Mouse (Mus musculus) embryonic facial prominence, embryonic 12.5 days (tissue): ENCODE measurements around the gene Atad2b. TPM values are rescaled to one million over a fixed set of nuclear protein-coding genes. Genes with fewer than 3 reads are reported as not detected.

Experiments
- ATAC-seq: fragments of 200-750 bp; cut with Nextera tagmentation; 2 replicates; pipeline ENCODE4 v1.8.0; 2017; ENCODE audit not compliant: insufficient number of reproducible peaks, insufficient read depth, low FRiP score, low TSS enrichment
- H3K27ac ChIP-seq: fragments of 300-500 bp; sonication (generic); 2 replicates; pipeline ENCODE4 v1.5.1; 2016; ENCODE audit warnings: mild to moderate bottlenecking
- H3K27me3 ChIP-seq: fragments of 300-500 bp; sonication (generic); 2 replicates; pipeline ENCODE4 v1.6.1; 2016; ENCODE audit warnings: mild to moderate bottlenecking, moderate library complexity
- H3K36me3 ChIP-seq: fragments of 300-500 bp; sonication (generic); 2 replicates; pipeline ENCODE4 v1.6.1; 2016; ENCODE audit warnings: mild to moderate bottlenecking
- H3K4me1 ChIP-seq: fragments of 300-500 bp; sonication (generic); 2 replicates; pipeline ENCODE4 v1.6.1; 2016
- H3K4me2 ChIP-seq: fragments of 300-500 bp; sonication (generic); replicated peaks from 2 replicates; pipeline ENCODE4 v1.6.1; 2016; ENCODE audit warnings: mild to moderate bottlenecking, moderate library complexity
- H3K4me3 ChIP-seq: fragments of 300-500 bp; sonication (generic); 2 replicates; pipeline ENCODE4 v1.5.1; 2016; ENCODE audit warnings: mild to moderate bottlenecking
- H3K9ac ChIP-seq: fragments of 300-500 bp; sonication (generic); 2 replicates; pipeline ENCODE4 v1.6.1; 2016; ENCODE audit warnings: mild to moderate bottlenecking, moderate library complexity
- H3K9me3 ChIP-seq: fragments of 300-500 bp; sonication (generic); 2 replicates; pipeline ENCODE4 v1.6.1; 2016; ENCODE audit warnings: mild to moderate bottlenecking, moderate library complexity
- WGBS: fragments of 180-500 bp; shearing (Covaris S2); methylation state at CpG from one replicate; pipeline ENCODE4 v1.1.7; 2016; 5-methylcytosine and 5-hydroxymethylcytosine counted together
- polyA plus RNA-seq: library from polyadenylated mRNA; unstranded; fragments of >200 nt; fragmentation: Nextera tagmentation; extraction: Ambion mirVana; gene quantifications from 2 replicates; pipeline ENCODE4 v1.2.1, GENCODE M21; 2016

Atad2b gene
- polyA plus RNA-seq, 1 experiment from 2014 or later: 22.3 TPM

DNA sequence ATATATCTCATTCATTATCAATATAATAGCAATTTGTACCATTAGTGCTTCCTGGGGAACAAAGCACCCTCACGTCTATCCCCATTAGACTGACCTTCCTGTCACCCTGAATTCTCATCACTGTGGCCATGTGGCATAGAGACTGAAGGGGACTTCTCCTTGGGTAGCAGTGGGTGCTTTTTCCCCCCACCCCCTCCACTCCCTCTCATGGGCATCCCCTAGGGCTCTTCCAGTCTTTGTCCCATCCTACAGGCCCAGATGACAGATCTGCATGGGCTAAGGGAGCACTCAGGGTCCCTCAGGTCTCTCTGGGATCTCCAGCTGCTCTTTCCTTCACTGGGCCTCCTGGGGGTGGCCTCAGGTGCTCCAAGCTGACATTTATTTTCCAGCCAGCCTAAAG lies 171.5 kb downstream of the Atad2b start:
- WGBS: 26% methylated on average over 1 of the region's 1 CpGs
- no peak overlapping the region for H3K4me2 ChIP-seq
- ATAC-seq: no peak
- H3K36me3 ChIP-seq: peaks cover 32% of the 10 kb centered on the region; the same call in 1 of the 2 replicates
- no peak overlapping the region for H3K4me3 ChIP-seq
- no peaks in the 10 kb centered on the region for H3K27me3 ChIP-seq
- H3K27ac ChIP-seq: 0 out of 2 replicates have a peak overlapping the region, but pooled peaks have one; percentile 46
- H3K9me3 ChIP-seq: no peaks in the 10 kb centered on the region
- H3K4me1 ChIP-seq: peaks cover 13% of the 10 kb centered on the region; the same call in 1 of the 2 replicates
- no peak overlapping the region for H3K9ac ChIP-seq

Other genes starting within 250 kb of the Atad2b start
- gene Fam228a, start 178.9 kb upstream of the Atad2b start, polyA plus RNA-seq: 0.47 and 0.80 TPM in 2 replicates
- 4.6 and 5.0 TPM in 2 replicates for gene Pfn4, start 148.3 kb upstream of the Atad2b start, polyA plus RNA-seq
- gene Fam228b, start 148.1 kb upstream of the Atad2b start, polyA plus RNA-seq: 2.6 and 5.0 TPM in 2 replicates
- 296 and 314 TPM in 2 replicates for gene Sf3b6, start 99.8 kb upstream of the Atad2b start, polyA plus RNA-seq
- 16.6 and 24.4 TPM in 2 replicates for gene Fkbp1b, start 75.8 kb upstream of the Atad2b start, polyA plus RNA-seq
- 24.4 and 26.6 TPM in 2 replicates for gene Wdcp, start 74.0 kb upstream of the Atad2b start, polyA plus RNA-seq
- 2.9 and 4.2 TPM in 2 replicates for gene Mfsd2b, start 43.0 kb upstream of the Atad2b start, polyA plus RNA-seq
- gene Ubxn2a, start 9.6 kb upstream of the Atad2b start, polyA plus RNA-seq: 27.3 and 28.1 TPM in 2 replicates